Mouse (Mus musculus) layer of hippocampus, adult 8-10 months (tissue): Measurements from ENCODE around the gene Gm13278. TPM values are rescaled to one million over a fixed set of nuclear protein-coding genes. Genes with fewer than 3 reads are reported as not detected.
"Not testable (repeated sequence)": the region's sequence is repeated elsewhere in the genome, so short reads cannot be mapped to it uniquely, and the experiment has no call there.

Experiments
- DNase-seq, 2 experiments: peaks; one replicate each; pipeline ENCODE4 v3.0.0; 2022; ENCODE audit warnings: low spot score in 2 of 2
- total RNA-seq, 4 experiments: library from RNA; stranded (reverse); gene quantifications; 2 replicates each; pipeline ENCODE4 v1.2.4; 2022

Gm13278 gene
- total RNA-seq, result not detected

GRCm38 (mm10) chr4:88791250-88791649 lies at the start of gene Gm13278:
Gm13278 (plus strand) TSS chr4:88791550.
- DNase-seq, result not testable (repeated sequence)

DNA sequence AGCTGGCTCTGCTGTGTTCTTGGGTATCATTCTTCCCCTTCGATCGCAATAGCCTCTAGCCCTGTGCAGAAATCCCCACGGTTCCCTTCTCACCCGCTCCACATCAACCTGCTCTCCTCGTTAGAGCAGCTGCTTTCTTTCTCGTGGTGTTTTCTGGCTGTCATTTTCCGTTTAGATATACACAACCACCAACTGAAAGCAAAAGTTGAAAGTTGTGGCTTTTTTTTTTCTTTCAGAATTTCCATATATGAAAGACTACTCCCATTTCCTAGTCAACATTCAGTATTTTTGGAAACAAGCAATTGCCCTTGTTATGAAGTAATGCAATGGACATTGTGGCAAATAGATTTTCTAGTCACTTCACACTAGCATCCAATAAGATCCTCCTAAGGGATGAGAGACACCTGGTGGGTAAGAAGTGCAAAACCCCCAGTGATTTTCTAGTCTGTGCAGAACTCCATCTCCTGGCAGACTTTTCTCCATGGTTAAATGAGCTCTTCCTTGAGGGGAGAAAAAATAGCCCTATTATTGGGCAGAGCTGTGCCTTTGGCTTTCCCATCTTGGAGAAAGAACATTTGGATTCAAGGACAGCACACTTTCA lies 48.5 kb upstream of the Gm13278 start:
- DNase-seq, result no peak

DNA sequence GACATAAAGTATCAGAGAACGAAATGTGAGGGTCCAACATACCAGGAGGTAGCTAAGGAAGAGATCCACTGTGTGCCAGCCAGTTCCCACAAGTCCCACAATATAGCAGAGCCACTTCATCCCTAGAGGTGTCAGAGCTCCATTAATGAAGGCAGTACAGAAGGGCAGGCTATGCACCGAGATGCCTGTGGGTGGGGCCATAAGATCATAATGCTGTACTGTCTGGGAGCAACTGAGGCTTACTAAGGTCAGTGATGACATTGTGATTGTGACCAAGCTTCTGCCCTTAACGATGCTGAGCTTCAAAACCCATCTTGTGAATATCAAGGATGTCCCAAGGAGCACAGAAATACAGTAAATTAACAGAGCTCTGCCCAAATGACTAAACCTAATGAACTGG lies 47.1 kb upstream of the Gm13278 start:
- DNase-seq, result no peak

- DNase-seq, result no peak
Measured at GRCm38 (mm10) chr4:88749926-88750325, 41.4 kb upstream of the Gm13278 start.

DNA sequence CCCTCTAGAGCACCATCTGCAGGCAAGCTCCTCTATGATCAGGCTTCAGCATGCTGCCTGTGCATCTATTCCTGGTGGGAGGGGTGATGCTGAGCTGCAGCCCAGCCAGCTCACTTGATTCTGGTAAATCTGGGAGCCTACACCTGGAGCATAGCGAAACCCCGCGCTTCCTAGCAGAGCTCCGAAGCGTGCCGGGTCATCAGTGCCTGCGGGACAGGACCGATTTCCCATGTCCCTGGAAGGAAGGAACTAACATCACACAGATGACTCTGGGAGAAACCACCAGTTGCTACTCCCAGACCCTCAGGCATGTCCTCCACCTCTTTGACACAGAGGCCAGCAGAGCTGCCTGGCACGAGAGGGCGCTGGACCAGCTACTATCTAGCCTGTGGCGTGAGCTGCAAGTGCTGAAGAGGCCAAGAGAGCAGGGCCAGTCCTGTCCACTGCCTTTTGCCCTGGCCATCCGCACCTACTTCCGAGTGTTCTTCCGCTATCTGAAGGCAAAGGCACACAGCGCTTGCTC lies 36.5 kb upstream of the Gm13278 start, which contains the start of gene Gm13271:
Gene Gm13271, plus strand, starts transcription at position 51 of the 523 bp plus-strand sequence.
- DNase-seq, result peak; percentile 72 to 82

DNA sequence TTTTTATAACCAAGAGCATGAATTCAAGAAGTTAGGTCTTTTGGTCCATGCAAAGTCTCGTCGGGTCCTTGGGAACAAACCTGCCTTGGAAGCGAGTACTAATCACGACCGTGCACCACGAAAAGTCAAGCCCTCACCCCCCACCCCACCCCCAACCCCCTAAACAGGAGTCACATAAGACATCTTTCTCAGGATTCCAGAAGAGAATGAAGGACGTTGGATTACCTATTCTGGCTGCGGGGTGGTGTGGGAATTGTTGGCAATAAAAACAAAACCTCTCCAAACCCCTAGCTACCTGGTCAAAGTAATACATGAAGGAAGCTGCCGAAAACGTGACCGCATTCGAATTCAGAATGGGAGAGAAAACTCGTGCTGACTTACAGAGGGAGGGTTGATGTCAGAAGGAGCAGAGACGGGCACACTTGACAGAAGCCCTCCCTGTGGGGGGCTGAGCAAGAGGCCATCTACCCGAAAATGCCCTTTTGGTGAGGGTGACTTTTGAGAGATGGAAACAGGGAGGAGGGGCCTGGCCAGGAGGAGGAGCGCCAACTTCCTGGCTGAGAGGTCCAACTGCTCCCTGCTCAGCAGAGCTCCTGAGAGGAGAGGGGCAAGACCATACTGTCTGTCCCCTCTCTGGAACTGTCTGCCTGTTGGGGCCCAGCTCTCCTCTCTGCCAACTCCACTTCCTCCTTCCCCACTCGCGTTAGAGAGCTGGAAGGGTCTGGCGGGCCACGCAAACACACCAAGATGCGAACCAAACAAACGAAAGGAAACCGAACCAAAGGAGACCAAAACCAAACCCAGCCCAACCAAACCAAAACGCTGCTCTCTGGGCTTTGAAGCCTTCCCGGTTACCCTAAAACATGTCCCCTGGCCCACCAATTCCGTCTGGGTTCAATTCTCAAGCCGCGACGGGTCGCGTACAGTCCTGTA lies 34.5 kb upstream of the Gm13278 start:
- DNase-seq, result not testable (repeated sequence)

DNA sequence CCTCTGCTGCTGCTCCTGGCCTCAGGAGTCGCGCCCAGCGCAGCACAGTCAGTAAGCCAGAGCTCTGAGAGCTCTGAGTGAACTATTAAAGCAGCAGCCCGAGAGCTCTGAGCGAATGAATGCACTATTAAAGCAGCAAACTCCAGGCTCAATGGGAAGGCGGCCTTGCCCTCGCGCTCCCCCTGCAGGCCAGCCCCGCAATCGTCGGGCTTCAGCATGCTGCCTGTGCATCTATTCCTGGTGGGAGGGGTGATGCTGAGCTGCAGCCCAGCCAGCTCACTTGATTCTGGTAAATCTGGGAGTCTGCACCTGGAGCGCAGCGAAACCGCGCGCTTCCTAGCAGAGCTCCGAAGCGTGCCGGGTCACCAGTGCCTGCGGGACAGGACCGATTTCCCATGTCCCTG lies 33.7 kb upstream of the Gm13278 start:
- DNase-seq, result peak; percentile 92 to 94

- peak in 1 of 2 experiments; percentile 17 for DNase-seq
Measured at GRCm38 (mm10) chr4:88758751-88759150, 32.6 kb upstream of the Gm13278 start.

DNA sequence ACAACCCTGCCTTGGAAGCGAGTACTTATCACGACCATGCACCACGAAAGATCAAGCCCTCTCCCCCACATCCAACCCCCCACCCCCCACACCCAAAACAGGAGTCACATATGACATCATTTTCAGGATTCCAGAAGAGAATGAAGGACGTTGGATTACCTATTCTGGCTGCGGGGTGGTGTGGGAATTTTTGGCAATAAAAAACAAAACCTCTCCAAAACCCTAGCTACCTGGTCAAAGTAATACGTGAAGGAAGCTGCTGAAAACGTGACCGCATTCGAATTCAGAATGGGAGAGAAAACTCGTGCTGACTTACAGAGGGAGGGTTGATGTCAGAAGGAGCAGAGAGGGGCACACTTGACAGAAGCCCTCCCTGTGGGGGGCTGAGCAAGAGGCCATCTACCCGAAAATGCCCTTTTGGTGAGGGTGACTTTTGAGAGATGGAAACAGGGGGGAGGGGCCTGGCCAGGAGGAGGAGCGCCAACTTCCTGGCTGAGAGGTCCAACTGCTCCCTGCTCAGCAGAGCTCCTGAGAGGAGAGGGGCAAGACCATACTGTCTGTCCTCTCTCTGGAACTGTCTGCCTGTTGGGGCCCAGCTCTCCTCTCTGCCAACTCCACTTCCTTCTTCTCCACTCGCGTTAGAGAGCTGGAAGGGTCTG lies 31.6 kb upstream of the Gm13278 start, which contains the start of gene Gm13283:
Gene Gm13283, plus strand, starts transcription at position 510 of the 659 bp plus-strand sequence.
- DNase-seq, result peak in 1 of 2 experiments; percentile 47

- peak; percentile 41 to 50 for DNase-seq
Measured at GRCm38 (mm10) chr4:88760431-88760830, 30.9 kb upstream of the Gm13278 start.

DNA sequence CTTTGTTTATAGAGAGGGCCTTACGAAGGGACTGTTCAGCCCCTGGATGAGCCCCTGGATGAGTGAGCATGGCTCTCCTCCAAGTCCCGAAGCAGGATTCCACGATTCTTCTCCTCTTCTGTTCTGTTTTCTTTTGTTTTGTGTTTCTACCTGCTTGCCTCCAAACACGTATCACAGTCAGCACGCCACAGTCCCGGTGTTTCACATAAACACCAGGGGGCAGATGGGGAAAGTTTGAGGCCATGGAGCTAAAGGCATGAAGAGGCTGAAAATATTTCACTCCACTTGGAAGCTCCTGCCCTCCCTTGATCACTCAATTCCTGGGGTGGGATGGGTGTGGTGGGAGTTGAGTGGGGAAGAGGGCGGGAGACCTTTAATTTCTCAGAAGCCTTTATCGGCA lies 29.6 kb upstream of the Gm13278 start:
- DNase-seq, result peak; percentile 70 to 78

GRCm38 (mm10) chr4:88762341-88762740 lies 29.0 kb upstream of the Gm13278 start:
- DNase-seq, result not testable (repeated sequence)

DNA sequence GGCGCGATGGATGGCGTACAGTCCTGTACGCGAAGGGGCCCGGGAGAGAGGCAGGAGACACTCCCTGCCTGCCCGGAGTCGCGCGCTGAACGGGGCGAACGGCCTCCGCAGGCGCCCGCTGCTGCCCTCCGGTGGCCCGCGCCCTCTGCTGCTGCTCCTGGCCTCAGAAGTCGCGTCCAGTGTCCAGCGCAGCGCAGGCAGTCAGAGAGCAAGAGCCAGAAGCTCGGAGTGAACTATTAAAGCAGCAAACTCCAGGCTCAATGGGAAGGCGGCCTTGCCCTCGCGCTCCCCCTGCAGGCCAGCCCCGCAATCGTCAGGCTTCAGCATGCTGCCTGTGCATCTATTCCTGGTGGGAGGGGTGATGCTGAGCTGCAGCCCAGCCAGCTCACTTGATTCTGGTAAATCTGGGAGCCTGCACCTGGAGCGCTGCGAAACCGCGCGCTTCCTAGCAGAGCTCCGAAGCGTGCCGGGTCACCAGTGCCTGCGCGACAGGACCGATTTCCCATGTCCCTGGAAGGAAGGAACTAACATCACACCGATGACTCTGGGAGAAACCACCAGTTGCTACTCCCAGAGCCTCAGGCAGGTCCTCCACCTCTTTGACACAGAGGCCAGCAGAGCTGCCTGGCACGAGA lies 27.8 kb upstream of the Gm13278 start:
- DNase-seq, result peak in 1 of 2 experiments; percentile 14

- not testable (repeated sequence) for DNase-seq
Measured at GRCm38 (mm10) chr4:88773534-88773933, 17.8 kb upstream of the Gm13278 start, which contains the start of gene Gm13290. Gm13290 (plus strand) TSS chr4:88773834.

DNA sequence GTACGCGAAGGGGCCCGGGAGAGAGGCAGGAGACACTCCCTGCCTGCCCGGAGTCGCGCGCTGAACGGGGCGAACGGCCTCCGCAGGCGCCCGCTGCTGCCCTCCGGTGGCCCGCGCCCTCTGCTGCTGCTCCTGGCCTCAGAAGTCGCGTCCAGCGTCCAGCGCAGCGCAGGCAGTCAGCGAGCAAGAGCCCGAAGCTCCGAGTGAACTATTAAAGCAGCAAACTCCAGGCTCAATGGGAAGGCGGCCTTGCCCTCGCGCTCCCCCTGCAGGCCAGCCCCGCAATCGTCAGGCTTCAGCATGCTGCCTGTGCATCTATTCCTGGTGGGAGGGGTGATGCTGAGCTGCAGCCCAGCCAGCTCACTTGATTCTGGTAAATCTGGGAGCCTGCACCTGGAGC lies 14.7 kb upstream of the Gm13278 start, which contains the start of gene Gm13289:
Gene Gm13289, plus strand, starts transcription at position 301 of the 400 bp plus-strand sequence.
- not testable (repeated sequence) for DNase-seq

GRCm38 (mm10) chr4:88779550-88779949 lies 11.8 kb upstream of the Gm13278 start, which contains the start of gene Gm13272:
Gm13272 (plus strand) TSS chr4:88779850.
- not testable (repeated sequence) for DNase-seq

DNA sequence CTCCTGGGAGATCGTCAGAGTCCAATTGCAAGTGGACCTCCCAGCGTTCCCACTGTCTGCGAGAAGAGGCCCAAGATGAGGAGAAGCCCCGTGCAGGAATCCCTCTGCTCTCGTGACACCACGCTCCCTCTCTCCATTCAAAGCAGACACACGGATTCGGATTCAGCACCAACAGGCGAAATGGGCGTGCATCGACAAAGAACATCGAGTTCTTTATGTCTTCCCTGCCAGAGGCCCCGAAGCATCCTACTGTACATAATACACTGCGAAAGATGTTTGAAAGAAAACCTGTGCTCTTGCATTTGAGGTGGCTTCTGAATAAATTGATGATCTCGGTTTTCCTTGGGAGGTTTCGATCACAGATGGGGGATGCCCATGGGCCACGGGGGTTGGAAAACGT lies 11.0 kb upstream of the Gm13278 start:
- not testable (repeated sequence) for DNase-seq

GRCm38 (mm10) chr4:88781831-88782230 lies 9.5 kb upstream of the Gm13278 start, which contains the start of gene Ifnz:
Ifnz (plus strand) TSS chr4:88782131.
- not testable (repeated sequence) for DNase-seq

DNA sequence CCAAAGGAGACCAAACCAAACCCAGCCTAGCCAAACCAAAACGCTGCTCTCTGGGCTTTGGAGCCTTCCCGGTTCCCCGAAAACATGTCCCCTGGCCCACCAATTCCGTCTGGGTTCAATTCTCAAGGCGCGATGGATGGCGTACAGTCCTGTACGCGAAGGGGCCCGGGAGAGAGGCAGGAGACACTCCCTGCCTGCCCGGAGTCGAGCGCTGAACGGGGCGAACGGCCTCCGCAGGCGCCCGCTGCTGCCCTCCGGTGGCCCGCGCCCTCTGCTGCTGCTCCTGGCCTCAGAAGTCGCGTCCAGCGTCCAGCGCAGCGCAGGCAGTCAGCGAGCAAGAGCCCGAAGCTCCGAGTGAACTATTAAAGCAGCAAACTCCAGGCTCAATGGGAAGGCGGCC lies 9.0 kb upstream of the Gm13278 start:
- DNase-seq, result not testable (repeated sequence)

GRCm38 (mm10) chr4:88785409-88785808 lies 5.9 kb upstream of the Gm13278 start, which contains the start of gene Gm13276:
Gm13276 (plus strand) TSS chr4:88785709.
- not testable (repeated sequence) for DNase-seq
